Mouse (Mus musculus): ENCODE measurements around the gene Cds1.

- TF ChIP-seq CTCF (IDR thresholded peaks at IDR 0.05; ENCODE audit: low read depth, low read length) (no peak), POLR2A (IDR thresholded peaks at IDR 0.05; ENCODE audit: insufficient read depth, low read length) (no peak)
Observed at GRCm38 (mm10) chr5:101840476-101840875, 75.5 kb downstream of the Cds1 start.

Measured in ES-Bruce4 (cell line).